Mouse (Mus musculus): ENCODE results near the gene Pradc1.

DNA sequence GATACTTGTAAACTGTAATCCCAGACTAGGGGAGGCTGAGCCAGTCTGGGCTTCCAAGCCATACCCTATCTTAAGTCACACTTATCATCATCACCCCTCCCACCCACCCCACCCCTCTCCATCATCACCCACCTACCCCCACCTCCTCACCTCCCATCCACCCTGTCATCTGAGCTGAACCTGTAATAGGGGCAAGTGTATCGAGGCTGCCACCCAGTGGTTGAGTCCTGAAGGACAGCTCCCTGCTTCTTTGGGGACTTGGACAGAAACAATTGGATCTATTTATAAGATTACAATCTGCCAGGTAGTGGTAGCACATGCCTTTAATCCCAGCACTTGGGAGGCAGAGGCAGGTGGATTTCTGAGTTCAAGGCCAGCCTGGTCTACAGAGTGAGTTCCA is 54.6 kb downstream of the Pradc1 start:
- TF ChIP-seq CTCF (IDR thresholded peaks at IDR 0.05; ENCODE audit: low read depth, low read length) (no peak), GATA2 (IDR thresholded peaks at IDR 0.05; ENCODE audit: borderline replicate concordance, low read depth, low read length) (no peak), TAL1 (conservative IDR thresholded peaks at IDR 0.05; ENCODE audit: low read depth, low read length) (no peak), POLR2AphosphoS5 (IDR thresholded peaks at IDR 0.05; ENCODE audit: insufficient replicate concordance, low read depth, low read length) (no peak)

Measured in G1E (cell line).